Comparison of ENCODE assay signal across 10 mouse cellular contexts in genomic region chr13:97282911-97283281, GRCm38 (mm10). TPM values are rescaled to one million over a fixed set of nuclear protein-coding genes. Genes with fewer than 3 reads are reported as not detected.
A peak's percentile ranks its signal among the peaks of the same experiment; 100 is the strongest.
DNase-seq lines count a peak whose midpoint lies in the region; ATAC-seq lines count a peak whose summit lies in the region.
"Had no signal": no experiment of that assay in that cellular context is flagged by ENCODE, and none has a peak within 500 bp of the region (broad histone marks: within the 10 kb centered on the region; RNA-seq: fewer than 3 reads in every experiment).

No protein-coding gene starts in this region.

- H3K4me3 ChIP-seq in heart, embryonic 10.5 days, result peak overlapping the region; percentile 54
- H3K4me3 ChIP-seq in lung, embryonic 15.5 days, result no peak overlapping the region; the same call in 1 of the 2 replicates
- no peak overlapping the region for H3K4me3 ChIP-seq in intestine, embryonic 16.5 days (ENCODE audit: low read length)
- H3K4me3 ChIP-seq: liver, embryonic 15.5 days had no signal

- DNase-seq in heart, embryonic 10.5 days (ENCODE audit: low spot score), result no peak
- no peak for DNase-seq in heart, adult 9 months (ENCODE audit: low spot score in 2 of 2)
- no peak for DNase-seq in lung, postnatal 4 days
- peak; percentile 61 for DNase-seq in yolk sac, embryonic 10.5 days (ENCODE audit: low spot score)
- DNase-seq in cerebellum, postnatal 4 days (ENCODE audit: low spot score in 2 of 2), result no peak
- no peak for DNase-seq in thymus, postnatal 14 days
- DNase-seq: B cell, adult 2 months had no signal

- no peaks in the 10 kb centered on the region for H3K36me3 ChIP-seq in heart, embryonic 10.5 days
- H3K36me3 ChIP-seq in lung, embryonic 15.5 days, result no peaks in the 10 kb centered on the region
- no peaks in the 10 kb centered on the region for H3K36me3 ChIP-seq in intestine, embryonic 16.5 days (ENCODE audit: control insufficient read depth, insufficient read depth, low read length)
- H3K36me3 ChIP-seq: liver, embryonic 15.5 days had no signal

- no peak overlapping the region for H3K27ac ChIP-seq in heart, embryonic 10.5 days
- H3K27ac ChIP-seq in lung, embryonic 15.5 days, result peak overlapping the region; percentile 83
- H3K27ac ChIP-seq in intestine, embryonic 16.5 days (ENCODE audit: low read length), result no peak overlapping the region
- H3K27ac ChIP-seq: liver, embryonic 15.5 days had no signal

- H3K4me2 ChIP-seq in lung, embryonic 15.5 days, result peak overlapping the region; percentile 56
- no peak overlapping the region for H3K4me2 ChIP-seq in intestine, embryonic 16.5 days (ENCODE audit: low read depth, low read length)

- no peak overlapping the region for H3K9ac ChIP-seq in lung, embryonic 15.5 days
- H3K9ac ChIP-seq in intestine, embryonic 16.5 days (ENCODE audit: low read depth, low read length), result no peak overlapping the region
- H3K9ac ChIP-seq: liver, embryonic 15.5 days had no signal

- peaks cover 25% of the 10 kb centered on the region; the same call in 1 of the 2 replicates for H3K27me3 ChIP-seq in heart, embryonic 10.5 days (ENCODE audit: insufficient read depth, poor library complexity, severe bottlenecking)
- H3K27me3 ChIP-seq in lung, embryonic 15.5 days, result no peaks in the 10 kb centered on the region; the same call in 1 of the 2 replicates
- no peaks in the 10 kb centered on the region for H3K27me3 ChIP-seq in intestine, embryonic 16.5 days (replicated peaks; ENCODE audit: control insufficient read depth, insufficient read depth, low read length)

- no peaks in the 10 kb centered on the region for H3K9me3 ChIP-seq in heart, embryonic 10.5 days
- H3K9me3 ChIP-seq in lung, embryonic 15.5 days, result no peaks in the 10 kb centered on the region
- H3K9me3 ChIP-seq in intestine, embryonic 16.5 days (ENCODE audit: control insufficient read depth, low read length), result no peaks in the 10 kb centered on the region
- H3K9me3 ChIP-seq: liver, embryonic 15.5 days had no signal

- 3% methylated on average over 9 of the region's 9 CpGs for WGBS in heart, embryonic 10.5 days
- 10% methylated on average over 9 of the region's 9 CpGs for WGBS in lung, embryonic 15.5 days
- 17% methylated on average over 9 of the region's 9 CpGs for WGBS in intestine, embryonic 16.5 days

- ATAC-seq in lung, embryonic 15.5 days (ENCODE audit: borderline replicate concordance, extremely low read depth, low FRiP score, low TSS enrichment), result peak; percentile 64; the same call in 1 of the 2 replicates
- ATAC-seq in intestine, embryonic 16.5 days, result peak; percentile 55; the same call in 1 of the 2 replicates

- peaks cover 16% of the 10 kb centered on the region for H3K4me1 ChIP-seq in heart, embryonic 10.5 days
- H3K4me1 ChIP-seq in lung, embryonic 15.5 days, result peaks cover 18% of the 10 kb centered on the region
- peaks cover 15% of the 10 kb centered on the region for H3K4me1 ChIP-seq in intestine, embryonic 16.5 days (ENCODE audit: control insufficient read depth, insufficient read depth, low read length)
- H3K4me1 ChIP-seq: liver, embryonic 15.5 days had no signal

RNA-seq across cellular contexts. Expression of gene Enc1, which starts 42.0 kb away (rescaled TPM):
- polyA plus RNA-seq in heart, embryonic 10.5 days (2016; fragmentation: Nextera tagmentation; extraction: Ambion mirVana), result 3.9 and 4.2 TPM in 2 replicates
- 11.7 and 12.5 TPM in 2 replicates for polyA plus RNA-seq in lung, embryonic 15.5 days (2015; fragmentation: Nextera tagmentation; extraction: Ambion mirVana)
- 5.8 and 6.1 TPM in 2 replicates for polyA plus RNA-seq in intestine, embryonic 16.5 days (2015; fragmentation: Nextera tagmentation; extraction: Ambion mirVana)
